Mouse (Mus musculus) heart, embryonic 11.5 days (tissue): ENCODE measurements around the gene Mtx3. TPM values are rescaled to one million over a fixed set of nuclear protein-coding genes. Genes with fewer than 3 reads are reported as not detected.

ENCODE experiments used
- ATAC-seq: fragments of 200-750 bp; cut with Nextera tagmentation; replicated peaks from 2 replicates; pipeline ENCODE4 v1.8.0; 2017; ENCODE audit warnings: moderate library complexity; ENCODE audit not compliant: insufficient number of reproducible peaks, low FRiP score, low TSS enrichment
- H3K27ac ChIP-seq: fragments of 300-500 bp; sonication (generic); 2 replicates; pipeline ENCODE4 v1.5.1; 2014; ENCODE audit warnings: mild to moderate bottlenecking, low read depth, low read length
- H3K27me3 ChIP-seq: fragments of 300-500 bp; sonication (generic); 2 replicates; pipeline ENCODE4 v1.6.1; 2014; ENCODE audit warnings: mild to moderate bottlenecking, low read length, mixed read lengths; ENCODE audit not compliant: control insufficient read depth, insufficient read depth
- H3K36me3 ChIP-seq: fragments of 300-500 bp; sonication (generic); 2 replicates; pipeline ENCODE4 v1.6.1; 2014; ENCODE audit warnings: mild to moderate bottlenecking, low read length, moderate library complexity, mixed read lengths; ENCODE audit not compliant: control insufficient read depth, insufficient read depth
- H3K4me1 ChIP-seq: fragments of 300-500 bp; sonication (generic); 2 replicates; pipeline ENCODE4 v1.6.1; 2014; ENCODE audit warnings: low read length; ENCODE audit not compliant: control insufficient read depth, insufficient read depth
- H3K4me2 ChIP-seq: fragments of 300-500 bp; sonication (generic); 2 replicates; pipeline ENCODE4 v1.6.1; 2014; ENCODE audit warnings: mild to moderate bottlenecking, moderate library complexity
- H3K4me3 ChIP-seq: fragments of 300-500 bp; sonication (generic); 2 replicates; pipeline ENCODE4 v1.5.1; 2014; ENCODE audit warnings: low read depth, low read length
- H3K9ac ChIP-seq: fragments of 300-500 bp; sonication (generic); 2 replicates; pipeline ENCODE4 v1.6.1; 2014; ENCODE audit warnings: mild to moderate bottlenecking, low read depth, low read length, moderate library complexity
- H3K9me3 ChIP-seq: fragments of 300-500 bp; sonication (generic); replicated peaks from 2 replicates; pipeline ENCODE4 v1.6.1; 2016; ENCODE audit warnings: low read length; ENCODE audit not compliant: control insufficient read depth
- WGBS: fragments of 180-500 bp; shearing (Covaris S2); extraction: QIAGEN DNeasy Blood & Tissue Kit; methylation state at CpG from one replicate; pipeline ENCODE4 v1.1.7; 2014; ENCODE audit not compliant: insufficient replicate concordance; 5-methylcytosine and 5-hydroxymethylcytosine counted together
- polyA plus RNA-seq: library from polyadenylated mRNA; unstranded; fragments of >200 nt; fragmentation: Nextera tagmentation; extraction: Ambion mirVana; gene quantifications from 2 replicates; pipeline ENCODE4 v1.2.1, GENCODE M21; 2014

The Mtx3 gene
- polyA plus RNA-seq, 1 experiment from 2014 or later: 5.5 TPM

DNA sequence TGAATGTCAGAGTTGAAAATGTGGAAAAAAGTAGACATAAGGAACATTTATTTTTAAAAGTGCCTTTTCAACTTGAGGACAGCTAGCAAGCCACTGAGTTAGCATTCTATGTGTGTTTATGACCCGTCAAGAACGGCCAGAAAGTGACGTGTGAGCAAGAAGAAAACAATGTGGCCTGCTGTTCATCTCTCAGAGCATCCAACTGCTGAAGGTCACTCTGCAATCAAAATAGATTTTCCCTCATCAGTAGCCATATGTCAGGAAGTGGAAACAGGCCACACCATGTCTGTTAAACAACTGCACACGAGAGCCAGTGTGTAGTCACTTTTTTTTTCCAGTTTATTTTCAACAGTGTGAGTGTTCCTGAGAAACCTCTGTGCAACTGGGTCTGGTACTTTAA is 35.0 kb downstream of the Mtx3 start:
- no peak for ATAC-seq
- Histone ChIP-seq H3K4me2 (no peak overlapping the region), H3K4me1 (no peaks in the 10 kb centered on the region; the same call in 1 of the 2 replicates), H3K27ac (no peak overlapping the region), H3K27me3 (no peaks in the 10 kb centered on the region), H3K4me3 (no peak overlapping the region), H3K9ac (no peak overlapping the region), H3K36me3 (no peaks in the 10 kb centered on the region), H3K9me3 (no peaks in the 10 kb centered on the region)
- 51% methylated on average over 4 of the region's 4 CpGs for WGBS

DNA sequence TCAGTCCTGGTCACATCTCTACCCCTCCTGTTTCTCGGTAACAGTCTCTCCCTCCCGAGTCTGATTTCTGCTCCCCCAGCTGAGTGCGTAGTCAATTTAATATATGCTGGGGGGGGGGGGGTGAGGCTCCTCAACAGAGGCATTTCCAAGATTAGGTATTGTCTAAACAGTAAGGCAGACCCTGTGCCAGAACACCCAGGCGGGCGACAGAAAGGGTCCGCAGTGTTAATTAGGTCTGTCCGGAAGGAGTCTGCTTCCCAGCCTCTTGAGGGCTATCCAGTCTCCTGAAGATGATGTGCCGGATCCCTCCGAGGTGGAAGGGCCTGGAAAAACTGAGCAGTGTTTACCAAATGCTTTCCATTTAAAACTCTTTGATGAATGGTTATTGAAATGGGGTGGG is 35.4 kb downstream of the Mtx3 start:
- no peaks in the 10 kb centered on the region for H3K9me3 ChIP-seq
- no peaks in the 10 kb centered on the region for H3K36me3 ChIP-seq
- H3K4me2 ChIP-seq: no peak overlapping the region
- WGBS: 85% methylated on average over 9 of the region's 9 CpGs
- H3K4me3 ChIP-seq: no peak overlapping the region
- no peaks in the 10 kb centered on the region; the same call in 1 of the 2 replicates for H3K4me1 ChIP-seq
- no peak overlapping the region for H3K9ac ChIP-seq
- H3K27ac ChIP-seq: no peak overlapping the region
- no peaks in the 10 kb centered on the region for H3K27me3 ChIP-seq
- no peak for ATAC-seq

DNA sequence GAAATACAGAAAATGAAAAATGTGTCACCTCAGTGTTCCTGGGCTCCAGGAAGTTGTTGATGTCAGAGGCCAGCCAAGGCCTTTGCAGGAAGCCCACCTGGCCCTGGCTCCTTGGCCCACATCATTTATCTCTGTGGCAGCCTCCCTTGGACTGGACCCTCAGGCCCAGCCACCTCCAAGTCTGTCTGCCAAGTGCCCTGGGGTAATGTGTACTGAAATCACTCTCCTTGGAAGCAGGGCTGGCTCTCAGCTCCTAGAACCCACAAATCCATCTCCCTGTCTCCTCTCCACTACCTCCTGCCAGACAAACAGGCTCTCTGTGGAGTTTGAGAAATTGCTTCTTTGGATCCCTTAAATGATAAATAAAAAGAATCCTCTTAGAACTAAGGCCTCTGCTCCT is 36.0 kb downstream of the Mtx3 start:
- Histone ChIP-seq H3K9me3 (no peaks in the 10 kb centered on the region), H3K27ac (no peak overlapping the region), H3K4me2 (no peak overlapping the region), H3K36me3 (no peaks in the 10 kb centered on the region), H3K27me3 (no peaks in the 10 kb centered on the region), H3K4me3 (no peak overlapping the region), H3K4me1 (no peaks in the 10 kb centered on the region; the same call in 1 of the 2 replicates), H3K9ac (no peak overlapping the region)
- ATAC-seq: no peak

DNA sequence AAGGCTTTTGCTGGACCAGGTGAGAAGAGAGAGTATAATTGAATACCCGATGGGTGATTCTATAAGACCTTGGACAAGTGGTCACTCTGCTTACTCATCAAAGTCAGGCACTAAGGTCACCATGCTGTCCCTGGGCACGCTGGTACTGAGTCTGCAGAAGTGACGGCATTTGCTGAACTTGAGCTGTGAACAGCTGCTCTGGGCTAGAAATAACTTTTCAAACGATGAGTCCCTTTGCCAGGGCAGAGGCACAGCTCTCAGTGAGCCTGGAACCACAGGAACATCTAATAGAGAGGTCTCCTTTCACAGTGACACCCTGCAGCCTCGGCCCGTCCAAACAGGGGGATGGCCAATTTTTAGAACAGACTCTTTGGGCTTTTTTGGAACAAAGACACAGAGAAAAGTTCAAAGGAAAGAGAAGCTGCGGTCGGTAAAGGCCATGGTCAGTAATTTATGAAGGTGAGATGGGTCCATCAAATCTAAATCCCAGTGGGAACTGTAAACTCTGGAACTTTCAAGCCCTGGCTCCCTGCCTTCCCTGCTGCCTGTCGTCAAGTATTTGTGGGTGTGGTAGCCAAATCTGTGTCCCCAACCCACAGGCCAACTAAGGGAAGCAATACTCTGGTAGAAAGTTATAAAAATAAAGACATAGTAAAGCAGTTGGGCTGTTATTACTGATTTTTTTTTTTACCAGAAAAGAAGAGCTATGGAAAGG is 37.9 kb downstream of the Mtx3 start:
- no peaks in the 10 kb centered on the region; the same call in 1 of the 2 replicates for H3K4me1 ChIP-seq
- no peak for ATAC-seq
- 70% methylated on average over 9 of the region's 9 CpGs for WGBS
- no peak overlapping the region for H3K4me3 ChIP-seq
- no peak overlapping the region for H3K4me2 ChIP-seq
- H3K36me3 ChIP-seq: no peaks in the 10 kb centered on the region
- H3K27me3 ChIP-seq: no peaks in the 10 kb centered on the region
- no peak overlapping the region for H3K9ac ChIP-seq
- no peak overlapping the region for H3K27ac ChIP-seq
- no peaks in the 10 kb centered on the region for H3K9me3 ChIP-seq

DNA sequence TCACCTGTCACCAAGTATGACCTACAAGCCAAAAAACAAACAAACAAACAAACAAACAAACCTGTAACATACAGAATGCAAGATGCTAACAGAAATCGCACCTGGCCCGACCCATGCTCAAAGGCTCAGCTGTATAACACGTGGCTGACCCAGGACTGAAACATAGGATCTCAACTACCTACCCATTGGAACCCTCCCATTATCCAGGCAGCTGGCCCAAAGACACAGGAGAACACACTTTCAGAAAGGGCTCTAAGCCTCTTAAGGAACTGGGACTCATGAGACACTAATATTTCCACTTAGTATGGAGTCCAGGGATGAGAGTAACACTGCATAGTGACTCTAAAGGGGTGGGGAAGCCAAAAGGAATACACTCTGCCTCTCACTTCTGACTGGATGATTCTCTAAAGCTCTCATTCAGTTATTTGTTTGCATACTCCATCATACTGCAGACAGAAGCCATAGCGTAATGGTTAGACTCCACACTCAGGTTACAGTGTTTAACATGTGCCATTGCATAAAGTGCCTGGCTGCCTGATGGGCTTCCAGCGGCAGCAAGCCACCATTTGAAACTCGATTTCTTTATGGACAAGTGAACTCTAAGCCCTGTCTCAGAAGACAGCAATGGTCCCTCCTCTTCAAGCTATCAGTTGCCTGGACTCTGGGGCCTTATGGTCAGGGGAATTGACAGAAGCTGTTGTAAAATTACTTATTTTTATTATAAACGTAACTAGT is 38.6 kb downstream of the Mtx3 start:
- Histone ChIP-seq H3K27me3 (no peaks in the 10 kb centered on the region), H3K4me2 (no peak overlapping the region), H3K36me3 (no peaks in the 10 kb centered on the region), H3K9ac (no peak overlapping the region), H3K9me3 (no peaks in the 10 kb centered on the region), H3K27ac (no peak overlapping the region), H3K4me3 (no peak overlapping the region), H3K4me1 (no peaks in the 10 kb centered on the region; the same call in 1 of the 2 replicates)
- 87% methylated on average over 7 of the region's 7 CpGs for WGBS
- ATAC-seq: no peak

DNA sequence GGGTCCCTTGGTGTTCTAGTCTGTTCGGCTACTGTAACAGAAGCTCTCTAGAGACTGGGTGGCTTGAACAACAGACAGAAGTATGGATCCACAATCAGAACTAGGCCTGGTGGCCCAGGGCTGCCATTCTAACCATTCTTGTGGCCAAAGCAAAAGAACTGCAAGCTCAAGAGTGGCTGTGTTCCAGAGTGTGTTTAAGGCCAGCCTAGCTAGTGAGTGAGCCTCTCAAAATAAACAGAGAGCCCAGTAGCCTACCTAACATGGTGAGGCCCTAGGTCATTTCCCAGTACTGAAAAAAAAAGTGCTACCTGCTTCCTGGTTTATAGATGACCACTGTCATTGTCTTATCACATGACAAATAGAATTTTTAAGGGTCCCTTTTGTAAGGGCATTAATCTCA is 39.6 kb downstream of the Mtx3 start:
- Histone ChIP-seq H3K4me3 (no peak overlapping the region), H3K36me3 (no peaks in the 10 kb centered on the region), H3K4me2 (no peak overlapping the region), H3K4me1 (no peaks in the 10 kb centered on the region; the same call in 1 of the 2 replicates), H3K27ac (no peak overlapping the region), H3K9me3 (no peaks in the 10 kb centered on the region), H3K27me3 (no peaks in the 10 kb centered on the region), H3K9ac (no peak overlapping the region)
- WGBS: 81% methylated on average over 1 of the region's 1 CpGs
- no peak for ATAC-seq

DNA sequence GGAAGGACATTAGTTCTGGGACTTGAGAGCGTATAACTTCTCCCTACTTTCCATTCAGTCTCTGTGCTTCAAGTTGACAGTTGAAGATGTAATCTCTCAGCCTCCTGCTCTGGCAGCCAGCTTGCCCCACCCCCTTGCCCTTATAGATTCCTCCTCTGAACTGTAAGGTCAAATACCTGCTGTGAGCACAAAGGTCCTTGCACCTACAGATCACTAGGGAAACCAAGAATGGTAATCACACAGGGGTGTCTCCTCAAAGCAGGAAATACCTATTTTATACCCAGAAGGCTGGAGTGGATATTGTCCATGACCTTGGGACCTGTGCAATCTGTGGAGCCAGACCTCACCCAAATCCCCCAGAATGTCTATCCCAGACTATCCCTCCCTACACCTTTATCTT is 40.4 kb downstream of the Mtx3 start:
- H3K36me3 ChIP-seq: no peaks in the 10 kb centered on the region
- ATAC-seq: no peak
- WGBS: 48% methylated on average over 1 of the region's 1 CpGs
- H3K9ac ChIP-seq: no peak overlapping the region
- no peak overlapping the region for H3K27ac ChIP-seq
- no peaks in the 10 kb centered on the region for H3K27me3 ChIP-seq
- no peaks in the 10 kb centered on the region for H3K9me3 ChIP-seq
- no peak overlapping the region for H3K4me2 ChIP-seq
- no peaks in the 10 kb centered on the region; the same call in 1 of the 2 replicates for H3K4me1 ChIP-seq
- no peak overlapping the region for H3K4me3 ChIP-seq

DNA sequence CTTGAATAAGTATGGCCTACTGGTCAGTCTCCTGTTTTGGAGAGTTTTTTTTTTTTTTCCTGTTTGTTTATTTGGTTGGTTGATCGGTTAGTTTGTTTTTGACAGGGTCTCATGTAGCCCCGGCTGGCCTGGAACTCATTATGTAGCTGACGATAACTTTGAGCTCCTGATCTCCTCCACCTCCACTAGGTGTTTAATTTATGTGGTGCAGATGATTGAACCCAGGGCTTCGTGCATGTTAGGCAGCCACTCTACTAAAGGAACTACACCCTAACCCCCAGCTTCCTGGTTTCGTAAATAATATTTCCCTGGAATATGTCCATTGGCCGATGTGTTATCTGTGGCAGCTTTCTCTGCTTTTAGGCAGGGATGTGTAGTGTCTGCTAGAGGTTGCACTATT is 54.5 kb downstream of the Mtx3 start:
- Histone ChIP-seq H3K27me3 (no peaks in the 10 kb centered on the region), H3K4me3 (no peak overlapping the region), H3K9me3 (no peaks in the 10 kb centered on the region), H3K4me1 (peaks cover 17% of the 10 kb centered on the region), H3K9ac (no peak overlapping the region), H3K36me3 (no peaks in the 10 kb centered on the region), H3K4me2 (no peak overlapping the region), H3K27ac (no peak overlapping the region)
- WGBS: 64% methylated on average over 6 of the region's 6 CpGs
- no peak for ATAC-seq
